Mouse (Mus musculus): ENCODE data around the gene Emc1. TPM values are rescaled to one million over a fixed set of nuclear protein-coding genes. Genes with fewer than 3 reads are reported as not detected.
A peak's percentile ranks its signal among the peaks of the same experiment; 100 is the strongest.

The Emc1 gene
- 24.3 and 26.0 TPM in 2 replicates for polyA plus RNA-seq (2014; fragmentation: Nextera tagmentation; extraction: Ambion mirVana)

DNA sequence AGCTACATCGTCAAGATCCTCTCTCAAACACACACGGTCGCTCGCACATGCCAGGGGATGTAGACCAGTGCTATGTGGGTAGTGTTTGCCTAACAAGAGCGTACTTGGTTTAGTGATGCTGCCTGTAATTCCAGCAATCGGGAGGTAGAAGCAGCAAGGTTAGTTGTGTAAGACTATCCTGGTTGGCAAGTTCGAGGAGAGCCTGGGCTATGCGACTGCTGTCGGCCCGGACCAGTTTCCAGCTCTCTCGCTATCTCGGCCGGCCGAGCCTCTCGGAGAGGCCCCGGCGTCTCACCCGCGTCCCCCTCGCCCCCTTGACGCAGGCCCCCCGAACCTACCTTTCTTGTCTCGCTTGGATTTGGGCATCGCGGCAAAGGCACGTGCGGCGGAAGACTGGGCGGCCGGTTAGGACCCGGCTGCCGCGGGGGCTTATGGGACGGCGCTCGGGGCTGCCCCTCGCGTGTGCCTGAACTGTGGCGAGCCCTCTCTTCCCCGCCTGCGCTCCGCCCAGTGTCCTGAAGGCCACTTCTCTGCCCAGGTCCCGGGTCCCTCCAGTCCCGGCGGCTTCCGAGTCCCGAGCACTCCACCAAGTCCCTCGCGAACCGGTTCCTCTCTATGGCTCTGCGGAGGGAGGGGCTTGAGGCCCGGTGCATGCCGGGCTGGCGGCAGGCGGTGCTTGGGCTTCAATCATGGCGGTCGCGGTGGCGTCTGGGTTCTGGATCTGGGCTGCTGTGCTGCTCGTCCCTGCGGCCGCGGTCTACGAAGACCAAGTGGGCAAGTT is at the start of gene Emc1, which contains the start of the genes Mrto4 and Ubr4:
TSS of gene Emc1 (plus strand) at position 657 of the 781 bp plus-strand sequence.
TSS of gene Mrto4 (minus strand) at position 646 of the 781 bp plus-strand sequence.
TSS of gene Ubr4 (plus strand) at position 679 of the 781 bp plus-strand sequence.
- Histone ChIP-seq H3K4me3 (ENCODE audit: low read depth, low read length) (peak within 1 kb of the TSS; percentile 76), H3K9me3 (ENCODE audit: control insufficient read depth, low read length) (no peaks in the 10 kb centered on the region), H3K27me3 (ENCODE audit: control insufficient read depth, insufficient read depth, low read length) (no peaks in the 10 kb centered on the region), H3K27ac (ENCODE audit: low read depth, low read length) (peak within 1 kb of the TSS; percentile 97), H3K4me1 (ENCODE audit: control insufficient read depth, insufficient read depth, low read length) (peaks cover 17% of the 10 kb centered on the region), H3K36me3 (ENCODE audit: control insufficient read depth, insufficient read depth, low read length) (peaks cover 19% of the 10 kb centered on the region), H3K4me2 (ENCODE audit: low read depth) (peak within 1 kb of the TSS; percentile 97), H3K9ac (ENCODE audit: low read length) (peak within 1 kb of the TSS; percentile 92)
- under 1% methylated on average over 61 of the region's 64 CpGs for WGBS
- peak; percentile 92 for ATAC-seq (ENCODE audit: insufficient read depth, low FRiP score, low TSS enrichment)
- DNase-seq (ENCODE audit: low spot score) = peak; percentile 89

GRCm38 (mm10) chr4:139305521-139305920 is 46.9 kb upstream of the Emc1 start:
- Histone ChIP-seq H3K27ac (ENCODE audit: low read depth, low read length) (no peak overlapping the region), H3K9me3 (ENCODE audit: control insufficient read depth, low read length) (no peaks in the 10 kb centered on the region), H3K4me3 (ENCODE audit: low read depth, low read length) (no peak overlapping the region), H3K27me3 (ENCODE audit: control insufficient read depth, insufficient read depth, low read length) (no peaks in the 10 kb centered on the region), H3K9ac (ENCODE audit: low read length) (no peak overlapping the region), H3K36me3 (ENCODE audit: control insufficient read depth, insufficient read depth, low read length) (no peaks in the 10 kb centered on the region), H3K4me2 (ENCODE audit: low read depth) (no peak overlapping the region), H3K4me1 (ENCODE audit: control insufficient read depth, insufficient read depth, low read length) (no peaks in the 10 kb centered on the region)
- ATAC-seq (ENCODE audit: insufficient read depth, low FRiP score, low TSS enrichment) (no peak), DNase-seq (ENCODE audit: low spot score) (no peak)
- 94% methylated on average over 3 of the region's 3 CpGs for WGBS

GRCm38 (mm10) chr4:139307916-139308315 is 44.5 kb upstream of the Emc1 start:
- H3K36me3 ChIP-seq (ENCODE audit: control insufficient read depth, insufficient read depth, low read length) = no peaks in the 10 kb centered on the region
- no peak overlapping the region for H3K4me3 ChIP-seq (ENCODE audit: low read depth, low read length)
- WGBS = 85% methylated on average over 5 of the region's 5 CpGs
- peaks cover 5% of the 10 kb centered on the region; the same call in 1 of the 2 replicates for H3K4me1 ChIP-seq (ENCODE audit: control insufficient read depth, insufficient read depth, low read length)
- no peak overlapping the region for H3K9ac ChIP-seq (ENCODE audit: low read length)
- ATAC-seq (ENCODE audit: insufficient read depth, low FRiP score, low TSS enrichment) (no peak), DNase-seq (ENCODE audit: low spot score) (no peak)
- 0 out of 2 replicates have a peak, but pooled peaks cover 2% of the 10 kb centered on the region for H3K27me3 ChIP-seq (ENCODE audit: control insufficient read depth, insufficient read depth, low read length)
- H3K27ac ChIP-seq (ENCODE audit: low read depth, low read length) = no peak overlapping the region
- no peaks in the 10 kb centered on the region for H3K9me3 ChIP-seq (ENCODE audit: control insufficient read depth, low read length)
- no peak overlapping the region for H3K4me2 ChIP-seq (ENCODE audit: low read depth)

GRCm38 (mm10) chr4:139309651-139310050 is 42.7 kb upstream of the Emc1 start:
- DNase-seq (ENCODE audit: low spot score) (no peak), ATAC-seq (ENCODE audit: insufficient read depth, low FRiP score, low TSS enrichment) (no peak)

GRCm38 (mm10) chr4:139310171-139310898 is 42.1 kb upstream of the Emc1 start, which contains the start of the genes Pqlc2 and Akr7a5:
Pqlc2 (minus strand) TSS chr4:139310708.
Akr7a5 (plus strand) TSS chr4:139310744.
- ATAC-seq (ENCODE audit: insufficient read depth, low FRiP score, low TSS enrichment) = peak; percentile 84
- Histone ChIP-seq H3K9ac (ENCODE audit: low read length) (peak within 1 kb of the TSS; percentile 88), H3K4me1 (ENCODE audit: control insufficient read depth, insufficient read depth, low read length) (peaks cover 5% of the 10 kb centered on the region; the same call in 1 of the 2 replicates), H3K4me2 (ENCODE audit: low read depth) (peak within 1 kb of the TSS; percentile 98), H3K36me3 (ENCODE audit: control insufficient read depth, insufficient read depth, low read length) (peaks cover 3% of the 10 kb centered on the region; the same call in 1 of the 2 replicates), H3K27me3 (ENCODE audit: control insufficient read depth, insufficient read depth, low read length) (0 out of 2 replicates have a peak, but pooled peaks cover 2% of the 10 kb centered on the region), H3K9me3 (ENCODE audit: control insufficient read depth, low read length) (no peaks in the 10 kb centered on the region), H3K4me3 (ENCODE audit: low read depth, low read length) (peak within 1 kb of the TSS; percentile 85), H3K27ac (ENCODE audit: low read depth, low read length) (no peak within 1 kb of the TSS)
- WGBS = under 1% methylated on average over 61 of the region's 63 CpGs
- peak; percentile 97 for DNase-seq (ENCODE audit: low spot score)

More at GRCm38 (mm10) chr4:139309651-139310050, 42.7 kb upstream of the Emc1 start:
- H3K4me1 ChIP-seq (ENCODE audit: control insufficient read depth, insufficient read depth, low read length) = peaks cover 5% of the 10 kb centered on the region; the same call in 1 of the 2 replicates
- 21% methylated on average over 6 of the region's 6 CpGs for WGBS
- no peaks in the 10 kb centered on the region for H3K9me3 ChIP-seq (ENCODE audit: control insufficient read depth, low read length)
- H3K36me3 ChIP-seq (ENCODE audit: control insufficient read depth, insufficient read depth, low read length) = peaks cover 1% of the 10 kb centered on the region; the same call in 1 of the 2 replicates
- H3K4me3 ChIP-seq (ENCODE audit: low read depth, low read length) = peak overlapping the region; percentile 85
- peak overlapping the region; percentile 98 for H3K4me2 ChIP-seq (ENCODE audit: low read depth)
- no peak overlapping the region for H3K27ac ChIP-seq (ENCODE audit: low read depth, low read length)
- H3K27me3 ChIP-seq (ENCODE audit: control insufficient read depth, insufficient read depth, low read length) = 0 out of 2 replicates have a peak, but pooled peaks cover 2% of the 10 kb centered on the region
- peak overlapping the region; percentile 88 for H3K9ac ChIP-seq (ENCODE audit: low read length)

- H3K4me3 ChIP-seq (ENCODE audit: low read depth, low read length) = peak overlapping the region; percentile 85
- under 1% methylated on average over 53 of the region's 53 CpGs for WGBS
- no peaks in the 10 kb centered on the region for H3K9me3 ChIP-seq (ENCODE audit: control insufficient read depth, low read length)
- H3K27me3 ChIP-seq (ENCODE audit: control insufficient read depth, insufficient read depth, low read length) = 0 out of 2 replicates have a peak, but pooled peaks cover 2% of the 10 kb centered on the region
- peak overlapping the region; percentile 88 for H3K9ac ChIP-seq (ENCODE audit: low read length)
- H3K36me3 ChIP-seq (ENCODE audit: control insufficient read depth, insufficient read depth, low read length) = peaks cover 3% of the 10 kb centered on the region; the same call in 1 of the 2 replicates
- DNase-seq (ENCODE audit: low spot score) (no peak), ATAC-seq (ENCODE audit: insufficient read depth, low FRiP score, low TSS enrichment) (peak; percentile 70)
- no peak overlapping the region for H3K27ac ChIP-seq (ENCODE audit: low read depth, low read length)
- peak overlapping the region; percentile 98 for H3K4me2 ChIP-seq (ENCODE audit: low read depth)
- H3K4me1 ChIP-seq (ENCODE audit: control insufficient read depth, insufficient read depth, low read length) = peaks cover 5% of the 10 kb centered on the region; the same call in 1 of the 2 replicates
These were observed 41.3 kb upstream of the Emc1 start for GRCm38 (mm10) chr4:139310899-139311701.

DNA sequence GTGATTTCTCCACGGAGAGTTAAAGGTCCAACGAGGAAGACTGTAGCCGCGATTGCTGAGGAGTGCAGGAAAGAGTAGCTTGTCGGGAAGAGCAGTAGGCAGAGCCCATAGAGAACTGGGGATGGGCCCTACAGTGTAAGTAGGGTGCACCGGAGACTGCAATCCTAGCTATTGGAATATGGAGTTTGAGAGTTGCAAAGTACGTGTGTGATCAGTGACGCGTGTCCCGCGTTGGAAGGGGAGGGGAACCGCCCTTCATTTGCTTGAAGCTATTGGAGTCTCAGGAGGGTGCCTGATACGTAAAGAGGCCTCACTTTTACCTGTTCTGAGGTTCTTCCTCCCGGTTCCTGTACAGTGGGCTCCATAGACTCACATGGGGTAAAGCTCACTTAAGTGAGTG is 40.7 kb upstream of the Emc1 start:
- WGBS = 24% methylated on average over 14 of the region's 14 CpGs
- Histone ChIP-seq H3K9me3 (ENCODE audit: control insufficient read depth, low read length) (no peaks in the 10 kb centered on the region), H3K27me3 (ENCODE audit: control insufficient read depth, insufficient read depth, low read length) (0 out of 2 replicates have a peak, but pooled peaks cover 2% of the 10 kb centered on the region), H3K4me1 (ENCODE audit: control insufficient read depth, insufficient read depth, low read length) (peaks cover 5% of the 10 kb centered on the region; the same call in 1 of the 2 replicates), H3K9ac (ENCODE audit: low read length) (peak overlapping the region; percentile 88), H3K4me3 (ENCODE audit: low read depth, low read length) (peak overlapping the region; percentile 85), H3K36me3 (ENCODE audit: control insufficient read depth, insufficient read depth, low read length) (peaks cover 3% of the 10 kb centered on the region; the same call in 1 of the 2 replicates), H3K27ac (ENCODE audit: low read depth, low read length) (no peak overlapping the region), H3K4me2 (ENCODE audit: low read depth) (peak overlapping the region; percentile 98)
- DNase-seq (ENCODE audit: low spot score) (no peak), ATAC-seq (ENCODE audit: insufficient read depth, low FRiP score, low TSS enrichment) (no peak)
